In the genomic region with DNA sequence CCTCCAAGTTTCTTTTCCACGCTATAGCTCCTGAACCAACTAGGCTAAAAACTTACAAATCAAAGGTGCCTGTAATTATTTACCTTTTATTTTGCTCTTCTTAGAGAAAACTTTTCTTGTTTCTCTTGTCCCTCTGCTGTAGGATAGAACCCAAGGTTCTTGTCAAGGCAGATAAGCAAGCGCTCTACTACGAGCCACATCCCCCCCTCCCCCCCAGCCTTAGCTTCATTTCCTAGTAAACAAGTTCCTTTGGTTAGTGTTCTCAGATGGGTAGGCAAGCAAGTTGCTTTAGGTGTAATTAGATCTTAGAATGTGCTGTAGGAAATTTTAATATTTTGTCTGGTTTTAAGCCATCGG, we compare ENCODE assay signal across 8 mouse cellular contexts. TPM values are rescaled to one million over a fixed set of nuclear protein-coding genes. Genes with fewer than 3 reads are reported as not detected.
DNase-seq lines count a peak whose midpoint lies in the region; ATAC-seq lines count a peak whose summit lies in the region.

No protein-coding gene starts in this region.

- H3K27ac ChIP-seq in kidney, embryonic 14.5 days (ENCODE audit: low read depth, low read length): peak overlapping the region; percentile 98; the same call in 1 of the 2 replicates
- no peak overlapping the region for H3K27ac ChIP-seq in hindbrain, embryonic 11.5 days (ENCODE audit: low read depth, low read length)
- H3K27ac ChIP-seq in midbrain, embryonic 12.5 days (replicated peaks): peak overlapping the region; percentile 87; the same call in 1 of the 2 replicates

- peak overlapping the region; percentile 97 for H3K9ac ChIP-seq in kidney, embryonic 14.5 days (ENCODE audit: low read depth, low read length)
- peak overlapping the region; percentile 76 for H3K9ac ChIP-seq in hindbrain, embryonic 11.5 days (ENCODE audit: low read depth, low read length)
- peak overlapping the region; percentile 84 for H3K9ac ChIP-seq in midbrain, embryonic 12.5 days (replicated peaks)

- H3K36me3 ChIP-seq in kidney, embryonic 14.5 days (ENCODE audit: control insufficient read depth, insufficient read depth, low read length): peaks cover 6% of the 10 kb centered on the region; the same call in 1 of the 2 replicates
- no peaks in the 10 kb centered on the region for H3K36me3 ChIP-seq in hindbrain, embryonic 11.5 days (ENCODE audit: control insufficient read depth, insufficient read depth, low read length)
- peaks cover 5% of the 10 kb centered on the region; the same call in 1 of the 2 replicates for H3K36me3 ChIP-seq in midbrain, embryonic 12.5 days

- H3K4me1 ChIP-seq in kidney, embryonic 14.5 days (ENCODE audit: control insufficient read depth, insufficient read depth, low read length): peaks cover 33% of the 10 kb centered on the region
- no peaks in the 10 kb centered on the region for H3K4me1 ChIP-seq in hindbrain, embryonic 11.5 days (replicated peaks; ENCODE audit: control insufficient read depth, insufficient read depth, low read length)
- H3K4me1 ChIP-seq in midbrain, embryonic 12.5 days: peaks cover 30% of the 10 kb centered on the region

- ATAC-seq in kidney, embryonic 14.5 days (ENCODE audit: low FRiP score, low TSS enrichment): no peak
- peak; percentile 20; the same call in 1 of the 2 replicates for ATAC-seq in hindbrain, embryonic 11.5 days (ENCODE audit: low FRiP score)
- no peak for ATAC-seq in midbrain, embryonic 12.5 days (ENCODE audit: low FRiP score, low read depth)

- peak overlapping the region; percentile 90 for H3K4me3 ChIP-seq in kidney, embryonic 14.5 days (ENCODE audit: low read length)
- peak overlapping the region; percentile 71 for H3K4me3 ChIP-seq in hindbrain, embryonic 11.5 days (ENCODE audit: low read depth, low read length)
- peak overlapping the region; percentile 94 for H3K4me3 ChIP-seq in midbrain, embryonic 12.5 days

- H3K27me3 ChIP-seq in kidney, embryonic 14.5 days (ENCODE audit: control insufficient read depth, insufficient read depth, low read length): no peaks in the 10 kb centered on the region
- no peaks in the 10 kb centered on the region; the same call in 1 of the 2 replicates for H3K27me3 ChIP-seq in hindbrain, embryonic 11.5 days (ENCODE audit: control insufficient read depth, insufficient read depth, low read length)
- peaks cover 4% of the 10 kb centered on the region; the same call in 1 of the 2 replicates for H3K27me3 ChIP-seq in midbrain, embryonic 12.5 days

- H3K4me2 ChIP-seq in kidney, embryonic 14.5 days (replicated peaks; ENCODE audit: low read depth, low read length): peak overlapping the region; percentile 64
- peak overlapping the region; percentile 50 for H3K4me2 ChIP-seq in hindbrain, embryonic 11.5 days (replicated peaks; ENCODE audit: low read depth, low read length)
- peak overlapping the region; percentile 70 for H3K4me2 ChIP-seq in midbrain, embryonic 12.5 days (replicated peaks)

- DNase-seq in kidney, postnatal 14 days: no peak
- DNase-seq in NIH3T3 (ENCODE audit: low read depth): peak; percentile 66
- no peak for DNase-seq in hindbrain, embryonic 11.5 days (ENCODE audit: low spot score)
- DNase-seq in frontal cortex, postnatal 25 days (ENCODE audit: low spot score in 2 of 2): no peak
- no peak for DNase-seq in thymus, postnatal 14 days
- DNase-seq in MN1 (ENCODE audit: low spot score): no peak

- 13% methylated on average over 4 of the region's 4 CpGs for WGBS in kidney, embryonic 14.5 days
- WGBS in hindbrain, embryonic 11.5 days: 20% methylated on average over 4 of the region's 4 CpGs
- WGBS in midbrain, embryonic 12.5 days: 16% methylated on average over 4 of the region's 4 CpGs

- no peaks in the 10 kb centered on the region for H3K9me3 ChIP-seq in kidney, embryonic 14.5 days (ENCODE audit: control insufficient read depth, low read length)
- H3K9me3 ChIP-seq in hindbrain, embryonic 11.5 days (ENCODE audit: control insufficient read depth, low read length): no peaks in the 10 kb centered on the region
- H3K9me3 ChIP-seq in midbrain, embryonic 12.5 days: no peaks in the 10 kb centered on the region

RNA-seq across cellular contexts. Expression of gene Wdr78, which starts 5.7 kb away (rescaled TPM):
- 3.2 and 4.9 TPM in 2 replicates for polyA plus RNA-seq in kidney, embryonic 14.5 days (2014; fragmentation: Nextera tagmentation; extraction: Ambion mirVana)
- polyA plus RNA-seq in hindbrain, embryonic 11.5 days (2014; fragmentation: Nextera tagmentation; extraction: Ambion mirVana): 6.7 and 7.6 TPM in 2 replicates
- 5.5 and 5.9 TPM in 2 replicates for polyA plus RNA-seq in midbrain, embryonic 12.5 days (2016; fragmentation: Nextera tagmentation; extraction: Ambion mirVana)

RNA-seq across cellular contexts. Expression of gene Mier1, which starts 5.8 kb away (rescaled TPM):
- 38.9 and 54.5 TPM in 2 replicates for polyA plus RNA-seq in kidney, embryonic 14.5 days (2014; fragmentation: Nextera tagmentation; extraction: Ambion mirVana)
- polyA plus RNA-seq in hindbrain, embryonic 11.5 days (2014; fragmentation: Nextera tagmentation; extraction: Ambion mirVana): 33.6 and 48.8 TPM in 2 replicates
- 43.4 and 43.5 TPM in 2 replicates for polyA plus RNA-seq in midbrain, embryonic 12.5 days (2016; fragmentation: Nextera tagmentation; extraction: Ambion mirVana)
